Mouse (Mus musculus) G1E (cell line): ENCODE measurements at regions not wholly inside any gene's neighbourhood (a gene's known extent, or its start where the extent isn't known, plus 50 kb on each side); places are given as distances from the start of the nearest gene placed in this dataset.

Experiments
- ATAC-seq: 2 replicates; pipeline ENCODE4 v1.8.0; 2016; ENCODE audit warnings: mild to moderate bottlenecking; ENCODE audit not compliant: insufficient number of reproducible peaks, poor library complexity, low FRiP score, severe bottlenecking; ENCODE audit errors: extremely low read depth
- DNase-seq: peaks from one replicate; pipeline ENCODE4 v3.0.0; 2012; ENCODE audit warnings: low spot score
- H3K27me3 ChIP-seq: 2 replicates; pipeline ENCODE4 v1.6.1; 2012; ENCODE audit warnings: mild to moderate bottlenecking, low read length, inconsistent platforms; ENCODE audit not compliant: insufficient read depth
- H3K36me3 ChIP-seq: replicated peaks from 2 replicates; pipeline ENCODE3; 2012; ENCODE audit warnings: mild to moderate bottlenecking, inconsistent platforms
- H3K4me1 ChIP-seq: 2 replicates; pipeline ENCODE4 v1.6.1; 2012; ENCODE audit warnings: low read depth, low read length, inconsistent platforms, mixed read lengths; ENCODE audit not compliant: insufficient read depth
- H3K4me3 ChIP-seq: 2 replicates; pipeline ENCODE4 v1.5.1; 2012; ENCODE audit warnings: low read depth, mild to moderate bottlenecking, inconsistent platforms, low read length, moderate library complexity, mixed read lengths
- H3K9me3 ChIP-seq: replicated peaks from 2 replicates; pipeline ENCODE4 v1.6.1; 2012; ENCODE audit warnings: inconsistent platforms
- CTCF ChIP-seq: IDR thresholded peaks from 2 replicates; pipeline ENCODE4 v1.5.1; 2012; ENCODE audit warnings: low read depth, low read length, inconsistent platforms, mixed read lengths
- GATA1 ChIP-seq: IDR thresholded peaks from 2 replicates; pipeline ENCODE4 v1.6.1; 2012; ENCODE audit warnings: borderline replicate concordance, low read length, inconsistent platforms, mixed read lengths
- GATA2 ChIP-seq: IDR thresholded peaks from 2 replicates; pipeline ENCODE4 v1.6.1; 2012; ENCODE audit warnings: low read depth, low read length, inconsistent platforms, borderline replicate concordance
- POLR2AphosphoS5 ChIP-seq: IDR thresholded peaks from 2 replicates; pipeline ENCODE4 v1.6.1; 2012; ENCODE audit warnings: low read depth, low read length, inconsistent platforms; ENCODE audit not compliant: insufficient replicate concordance
- TAL1 ChIP-seq: conservative IDR thresholded peaks from 2 replicates; pipeline ENCODE4 v1.6.1; 2012; ENCODE audit warnings: low read depth, low read length, inconsistent platforms, mixed read lengths

GRCm38 (mm10) chrX:97434327-97434726 lies 57.3 kb upstream of the Eda2r start:
- DNase-seq (no peak), ATAC-seq (no peak)
- Histone ChIP-seq H3K27me3 (no peaks in the 10 kb centered on the region), H3K4me1 (no peaks in the 10 kb centered on the region), H3K9me3 (no peaks in the 10 kb centered on the region), H3K4me3 (no peak overlapping the region), H3K36me3 (no peaks in the 10 kb centered on the region)
- no peak for TF ChIP-seq GATA1
- no peak for TF ChIP-seq GATA2
- no peak for TF ChIP-seq POLR2AphosphoS5
- no peak for TF ChIP-seq CTCF
- no peak for TF ChIP-seq TAL1

DNA sequence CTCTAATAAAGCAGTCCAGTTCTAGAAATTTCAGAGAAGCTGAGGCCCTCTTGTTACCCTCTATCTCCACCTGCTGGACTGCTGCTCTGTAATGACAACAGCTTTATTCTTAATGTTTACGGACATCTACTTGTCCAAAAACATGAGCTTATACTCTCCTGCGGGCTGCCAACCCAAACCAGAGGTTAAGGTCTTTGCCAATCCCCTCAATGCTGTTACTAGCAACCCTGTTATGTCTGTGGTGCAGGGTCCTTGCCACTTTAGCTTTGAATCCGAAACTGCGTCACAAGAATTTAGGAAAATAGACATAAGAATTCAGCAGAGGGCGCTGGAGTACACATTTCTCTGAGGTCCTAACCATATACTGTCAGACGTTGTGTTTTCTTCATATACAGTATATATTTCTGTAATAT lies 54.4 kb upstream of the Eda2r start:
- Histone ChIP-seq H3K36me3 (no peaks in the 10 kb centered on the region), H3K4me3 (peak overlapping the region; percentile 49; the same call in 1 of the 2 replicates), H3K4me1 (no peaks in the 10 kb centered on the region), H3K27me3 (no peaks in the 10 kb centered on the region), H3K9me3 (no peaks in the 10 kb centered on the region)
- TF ChIP-seq GATA1 (no peak), GATA2 (no peak), POLR2AphosphoS5 (no peak), CTCF (no peak)
- DNase-seq: no peak
- peak; percentile 63 for ATAC-seq
